Mouse (Mus musculus) limb, embryonic 15.5 days (tissue): ENCODE data around the gene Usp9y. TPM values are rescaled to one million over a fixed set of nuclear protein-coding genes. Genes with fewer than 3 reads are reported as not detected.
A peak's percentile ranks its signal among the peaks of the same experiment; 100 is the strongest.

Experiments
- ATAC-seq: fragments of 200-750 bp; cut with Nextera tagmentation; 2 replicates; pipeline ENCODE4 v1.8.0; 2017; ENCODE audit warnings: low read depth, moderate TSS enrichment; ENCODE audit not compliant: insufficient number of reproducible peaks, low FRiP score, low TSS enrichment
- H3K27ac ChIP-seq: fragments of 300-500 bp; sonication (generic); 2 replicates; pipeline ENCODE4 v1.5.1; 2015; ENCODE audit warnings: moderate library complexity, mild to moderate bottlenecking, inconsistent platforms
- H3K27me3 ChIP-seq: fragments of 300-500 bp; sonication (generic); 2 replicates; pipeline ENCODE4 v1.6.1; 2015; ENCODE audit warnings: inconsistent platforms
- H3K36me3 ChIP-seq: fragments of 300-500 bp; sonication (generic); 2 replicates; pipeline ENCODE4 v1.6.1; 2015; ENCODE audit warnings: inconsistent platforms
- H3K4me1 ChIP-seq: fragments of 300-500 bp; sonication (generic); 2 replicates; pipeline ENCODE4 v1.6.1; 2015; ENCODE audit warnings: inconsistent platforms
- H3K4me2 ChIP-seq: fragments of 300-500 bp; sonication (generic); 2 replicates; pipeline ENCODE4 v1.6.1; 2015; ENCODE audit warnings: mild to moderate bottlenecking, inconsistent platforms
- H3K4me3 ChIP-seq: fragments of 300-500 bp; sonication (generic); 2 replicates; pipeline ENCODE4 v1.5.1; 2015; ENCODE audit warnings: mild to moderate bottlenecking, inconsistent platforms
- H3K9ac ChIP-seq: fragments of 300-500 bp; sonication (generic); 2 replicates; pipeline ENCODE4 v1.6.1; 2015; ENCODE audit warnings: inconsistent platforms
- H3K9me3 ChIP-seq: fragments of 300-500 bp; sonication (generic); 2 replicates; pipeline ENCODE4 v1.6.1; 2016; ENCODE audit warnings: inconsistent platforms
- WGBS: fragments of 180-500 bp; shearing (Covaris S2); methylation state at CpG from one replicate; pipeline ENCODE4 v1.1.7; 2015; 5-methylcytosine and 5-hydroxymethylcytosine counted together
- polyA plus RNA-seq: library from polyadenylated mRNA; unstranded; fragments of >200 nt; fragmentation: Nextera tagmentation; extraction: Ambion mirVana; gene quantifications from 2 replicates; pipeline ENCODE4 v1.2.1, GENCODE M21; 2015

Gene Usp9y
- not detected in 2 replicates for polyA plus RNA-seq

DNA sequence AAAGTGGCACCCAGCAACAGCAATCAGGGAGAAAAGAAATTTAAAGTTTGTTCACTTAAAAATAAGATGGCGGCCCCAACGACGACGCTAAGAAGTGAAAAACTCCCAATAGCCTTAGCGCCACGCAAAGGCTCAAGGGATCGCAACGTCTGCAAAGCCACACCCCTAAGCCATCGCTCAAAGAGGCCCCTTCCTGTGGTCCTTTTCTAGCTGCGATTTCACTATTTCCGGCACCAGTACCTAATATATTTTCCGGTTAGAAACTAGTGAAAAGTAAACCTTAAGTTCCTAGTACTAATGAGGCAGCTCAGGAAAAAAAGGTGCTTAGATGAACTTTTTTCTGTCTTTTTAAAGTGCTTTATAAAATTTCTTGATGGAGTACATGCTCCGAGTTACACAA is at the start of gene Usp9y:
Gene Usp9y, minus strand, starts transcription at position 101 of the 400 bp plus-strand sequence.
- H3K4me2 ChIP-seq, result no peak within 1 kb of the TSS
- no peaks in the 10 kb centered on the region for H3K4me1 ChIP-seq
- H3K4me3 ChIP-seq, result no peak within 1 kb of the TSS
- no peaks in the 10 kb centered on the region for H3K9me3 ChIP-seq
- no peak within 1 kb of the TSS for H3K9ac ChIP-seq
- H3K36me3 ChIP-seq, result no peaks in the 10 kb centered on the region
- H3K27ac ChIP-seq, result no peak within 1 kb of the TSS
- no peaks in the 10 kb centered on the region for H3K27me3 ChIP-seq
- ATAC-seq, result no peak
- 90% methylated on average over 13 of the region's 13 CpGs for WGBS

- Histone ChIP-seq H3K9me3 (no peaks in the 10 kb centered on the region), H3K27ac (no peak overlapping the region), H3K4me3 (no peak overlapping the region), H3K27me3 (no peaks in the 10 kb centered on the region), H3K36me3 (no peaks in the 10 kb centered on the region), H3K4me1 (no peaks in the 10 kb centered on the region), H3K9ac (no peak overlapping the region), H3K4me2 (no peak overlapping the region)
- ATAC-seq, result no peak
Observed at GRCm38 (mm10) chrY:1293708-1294107, 165.9 kb downstream of the Usp9y start.

GRCm38 (mm10) chrY:1286171-1286795 is 173.3 kb downstream of the Usp9y start, which contains the start of gene Ddx3y:
Gene Ddx3y (minus strand): TSS chrY:1286629.
- under 1% methylated on average over 29 of the region's 31 CpGs for WGBS
- ATAC-seq, result no peak

DNA sequence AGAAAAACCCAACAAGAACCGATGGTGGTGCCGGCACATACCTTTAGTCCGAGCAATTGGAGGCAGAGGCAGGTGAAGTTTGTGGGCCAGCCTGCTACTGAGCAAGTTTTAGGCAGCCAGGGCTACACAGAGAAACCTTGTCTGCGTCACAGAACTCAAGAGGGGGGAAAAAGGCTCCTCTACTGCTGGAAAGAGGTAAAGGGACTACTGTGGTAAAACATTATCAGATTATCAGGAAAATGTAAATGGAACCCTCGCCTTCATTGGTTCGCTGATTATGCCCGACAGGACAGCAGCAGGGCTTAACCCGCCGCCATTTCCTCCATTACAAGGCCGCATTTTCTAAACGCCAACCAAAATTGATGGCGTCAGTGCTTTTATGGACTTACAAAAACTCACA is 173.8 kb downstream of the Usp9y start:
- H3K4me2 ChIP-seq, result no peak overlapping the region
- H3K4me3 ChIP-seq, result peak overlapping the region; percentile 42
- peak overlapping the region; percentile 82 for H3K27ac ChIP-seq
- no peaks in the 10 kb centered on the region for H3K4me1 ChIP-seq
- no peak overlapping the region for H3K9ac ChIP-seq
- H3K27me3 ChIP-seq, result no peaks in the 10 kb centered on the region
- 0% methylated on average over 11 of the region's 12 CpGs for WGBS
- H3K9me3 ChIP-seq, result no peaks in the 10 kb centered on the region
- no peaks in the 10 kb centered on the region for H3K36me3 ChIP-seq
- no peak for ATAC-seq

More at GRCm38 (mm10) chrY:1286171-1286795, 173.3 kb downstream of the Usp9y start, which contains the start of gene Ddx3y:
- H3K9ac ChIP-seq, result no peak within 1 kb of the TSS
- H3K9me3 ChIP-seq, result no peaks in the 10 kb centered on the region
- H3K36me3 ChIP-seq, result no peaks in the 10 kb centered on the region
- H3K27ac ChIP-seq, result peak within 1 kb of the TSS; percentile 82
- no peak within 1 kb of the TSS for H3K4me2 ChIP-seq
- no peaks in the 10 kb centered on the region for H3K27me3 ChIP-seq
- no peaks in the 10 kb centered on the region for H3K4me1 ChIP-seq
- H3K4me3 ChIP-seq, result peak within 1 kb of the TSS; percentile 42

Other genes starting within 250 kb of the Usp9y start
- 6.6 and 8.3 TPM in 2 replicates for gene Uty, start 214.0 kb downstream of the Usp9y start, polyA plus RNA-seq
- gene Ddx3y, start 173.2 kb downstream of the Usp9y start, polyA plus RNA-seq, result 22.4 and 22.6 TPM in 2 replicates